10 mouse cellular contexts compared by ENCODE assay signal in genomic region chr17:47903846-47904680, GRCm38 (mm10). TPM values are rescaled to one million over a fixed set of nuclear protein-coding genes. Genes with fewer than 3 reads are reported as not detected.
DNase-seq lines count a peak whose midpoint lies in the region; ATAC-seq lines count a peak whose summit lies in the region.
"Had no signal": no experiment of that assay in that cellular context is flagged by ENCODE, and none has a peak within 500 bp of the region (broad histone marks: within the 10 kb centered on the region; RNA-seq: fewer than 3 reads in every experiment).

No protein-coding gene starts in this region.

- H3K4me3 ChIP-seq in heart, embryonic 10.5 days = peak overlapping the region; percentile 18; the same call in 1 of the 2 replicates
- H3K4me3 ChIP-seq in forebrain, embryonic 15.5 days = no peak overlapping the region
- no peak overlapping the region for H3K4me3 ChIP-seq in limb, embryonic 15.5 days
- no peak overlapping the region for H3K4me3 ChIP-seq in liver, embryonic 12.5 days
- H3K4me3 ChIP-seq: heart, embryonic 15.5 days had no signal

- H3K4me1 ChIP-seq in heart, embryonic 10.5 days = peaks cover 57% of the 10 kb centered on the region
- H3K4me1 ChIP-seq in forebrain, embryonic 15.5 days = peaks cover 38% of the 10 kb centered on the region
- H3K4me1 ChIP-seq in limb, embryonic 15.5 days = peaks cover 53% of the 10 kb centered on the region
- H3K4me1 ChIP-seq in liver, embryonic 12.5 days = peaks cover 44% of the 10 kb centered on the region

- ATAC-seq in forebrain, embryonic 15.5 days (replicated peaks) = no peak
- ATAC-seq in limb, embryonic 15.5 days (ENCODE audit: insufficient number of reproducible peaks, low FRiP score, low TSS enrichment, low read depth) = no peak
- no peak for ATAC-seq in liver, embryonic 12.5 days
- ATAC-seq in megakaryocyte, adult 5-6 weeks (ENCODE audit: poor library complexity, severe bottlenecking) = no peak

- no peak for DNase-seq in heart, embryonic 10.5 days (ENCODE audit: low spot score)
- no peak for DNase-seq in heart, postnatal 25 days (ENCODE audit: low spot score)
- peak; percentile 72 for DNase-seq in ES-CJ7 (ENCODE audit: low read depth, low spot score)
- no peak for DNase-seq in ovary, postnatal 14 days (ENCODE audit: low spot score)
- DNase-seq: lung, embryonic 14.5 days had no signal

- peak overlapping the region; percentile 47; the same call in 1 of the 2 replicates for H3K27ac ChIP-seq in heart, embryonic 10.5 days
- H3K27ac ChIP-seq in forebrain, embryonic 15.5 days (replicated peaks) = no peak overlapping the region
- H3K27ac ChIP-seq in limb, embryonic 15.5 days = no peak overlapping the region; the same call in 1 of the 2 replicates
- no peak overlapping the region for H3K27ac ChIP-seq in liver, embryonic 12.5 days
- H3K27ac ChIP-seq: heart, embryonic 15.5 days had no signal

- WGBS in heart, embryonic 10.5 days = 42% methylated on average over 35 of the region's 35 CpGs
- 26% methylated on average over 35 of the region's 35 CpGs for WGBS in forebrain, embryonic 15.5 days
- WGBS in limb, embryonic 15.5 days = 29% methylated on average over 35 of the region's 35 CpGs
- WGBS in liver, embryonic 12.5 days (ENCODE audit: insufficient replicate concordance) = 62% methylated on average over 35 of the region's 35 CpGs

- H3K27me3 ChIP-seq in heart, embryonic 10.5 days (ENCODE audit: insufficient read depth, poor library complexity, severe bottlenecking) = no peaks in the 10 kb centered on the region
- peaks cover 20% of the 10 kb centered on the region; the same call in 1 of the 2 replicates for H3K27me3 ChIP-seq in forebrain, embryonic 15.5 days
- H3K27me3 ChIP-seq in limb, embryonic 15.5 days = no peaks in the 10 kb centered on the region
- no peaks in the 10 kb centered on the region for H3K27me3 ChIP-seq in liver, embryonic 12.5 days (replicated peaks)
- H3K27me3 ChIP-seq: heart, embryonic 15.5 days had no signal

- H3K4me2 ChIP-seq in forebrain, embryonic 15.5 days (replicated peaks) = peak overlapping the region; percentile 13; the same call in 1 of the 2 replicates
- H3K4me2 ChIP-seq in limb, embryonic 15.5 days = peak overlapping the region; percentile 24
- no peak overlapping the region for H3K4me2 ChIP-seq in liver, embryonic 12.5 days
- H3K4me2 ChIP-seq: heart, embryonic 15.5 days; lung, embryonic 14.5 days had no signal

- intact Hi-C loops in heart, postnatal 25 days (cut with DNase I) = loop anchor here (10.0 kb wide), 1 partner anchor 191 kb away; no protein-coding TSS in a partner anchor

- peaks cover 47% of the 10 kb centered on the region for H3K36me3 ChIP-seq in heart, embryonic 10.5 days
- H3K36me3 ChIP-seq in forebrain, embryonic 15.5 days = peaks cover 7% of the 10 kb centered on the region; the same call in 1 of the 2 replicates
- H3K36me3 ChIP-seq in limb, embryonic 15.5 days = peaks cover 44% of the 10 kb centered on the region
- peaks cover 36% of the 10 kb centered on the region for H3K36me3 ChIP-seq in liver, embryonic 12.5 days

- H3K9ac ChIP-seq in forebrain, embryonic 15.5 days (replicated peaks) = no peak overlapping the region
- H3K9ac ChIP-seq in limb, embryonic 15.5 days = no peak overlapping the region
- H3K9ac ChIP-seq in liver, embryonic 12.5 days = no peak overlapping the region
- H3K9ac ChIP-seq: heart, embryonic 15.5 days; lung, embryonic 14.5 days had no signal

- H3K9me3 ChIP-seq in heart, embryonic 10.5 days = no peaks in the 10 kb centered on the region
- H3K9me3 ChIP-seq in forebrain, embryonic 15.5 days = no peaks in the 10 kb centered on the region
- no peaks in the 10 kb centered on the region for H3K9me3 ChIP-seq in limb, embryonic 15.5 days
- no peaks in the 10 kb centered on the region for H3K9me3 ChIP-seq in liver, embryonic 12.5 days (replicated peaks)
- H3K9me3 ChIP-seq: heart, embryonic 15.5 days had no signal

RNA-seq across cellular contexts. Expression of gene Foxp4, which starts 20.4 kb away (rescaled TPM):
- polyA plus RNA-seq in heart, embryonic 10.5 days (2016; fragmentation: Nextera tagmentation; extraction: Ambion mirVana) = 12.4 and 27.3 TPM in 2 replicates
- 1 to 10 TPM; 9.4 to 9.6 TPM for total RNA-seq in heart, postnatal 25 days (2021)
- 33.2 and 37.3 TPM in 2 replicates for polyA plus RNA-seq in forebrain, embryonic 15.5 days (2015; fragmentation: Nextera tagmentation; extraction: Ambion mirVana)
- polyA plus RNA-seq in limb, embryonic 15.5 days (2015; fragmentation: Nextera tagmentation; extraction: Ambion mirVana) = 18.2 and 22.4 TPM in 2 replicates
- 13.7 and 13.9 TPM in 2 replicates for polyA plus RNA-seq in liver, embryonic 12.5 days (2016; fragmentation: Nextera tagmentation; extraction: Ambion mirVana)
- 7.1 and 8.8 TPM in 2 replicates for total RNA-seq in megakaryocyte, adult 5-6 weeks (2015)
- 1.1 and 2.2 TPM in 2 replicates for total RNA-seq in megakaryocyte, adult 5-6 weeks (2017)
